Mouse (Mus musculus): Measurements from ENCODE around the gene Trim65. TPM values are rescaled to one million over a fixed set of nuclear protein-coding genes. Genes with fewer than 3 reads are reported as not detected.
"Not testable (repeated sequence)": the region's sequence is repeated elsewhere in the genome, so short reads cannot be mapped to it uniquely, and the experiment has no call there.

Trim65 gene
- total RNA-seq, 2 experiments from 2014 or later, result 4.9 to 5.2 TPM

DNA sequence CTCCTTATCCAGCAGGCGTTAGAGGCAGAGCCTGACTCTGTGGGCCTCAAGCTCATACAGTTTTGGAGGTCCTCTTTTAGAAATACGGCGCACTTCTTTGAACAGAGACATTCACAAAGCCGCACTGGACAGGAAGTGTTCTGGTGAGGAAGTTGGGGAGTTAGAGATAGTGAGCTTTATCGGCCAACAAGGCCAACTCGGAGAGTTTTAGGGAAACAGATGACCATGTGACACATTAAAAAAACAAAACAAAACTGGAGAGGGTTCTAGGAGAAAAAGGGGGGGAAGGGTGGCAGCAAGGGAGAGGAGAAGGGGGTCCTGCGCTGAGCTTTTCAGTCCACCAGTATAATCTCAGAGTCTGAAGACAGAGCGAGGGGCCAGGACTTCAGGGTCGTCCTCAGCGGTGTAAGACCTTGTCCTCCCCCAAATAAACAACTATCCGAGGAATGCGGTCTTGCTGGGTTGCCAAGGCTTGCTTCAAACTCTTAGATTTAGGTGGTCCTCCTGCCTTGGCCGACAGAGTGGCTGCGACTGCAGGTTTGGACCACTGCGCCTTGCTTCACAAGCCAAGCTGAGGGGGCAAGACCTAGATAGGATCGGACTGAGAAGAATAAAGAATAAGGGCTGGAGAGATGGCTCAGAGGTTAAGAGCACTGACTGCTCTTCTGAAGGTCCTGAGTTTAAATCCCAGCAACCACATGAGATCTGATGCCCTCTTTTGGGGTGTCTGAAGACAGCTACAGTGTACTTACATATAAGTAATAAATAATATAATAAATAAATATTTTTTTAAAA, 37.0 kb downstream of the Trim65 start:
- no peak for DNase-seq
- intact Hi-C loops (cut with DNase I), result loop anchor here (2.0 kb wide), 1 partner anchor 31 kb away; no protein-coding TSS in a partner anchor

DNA sequence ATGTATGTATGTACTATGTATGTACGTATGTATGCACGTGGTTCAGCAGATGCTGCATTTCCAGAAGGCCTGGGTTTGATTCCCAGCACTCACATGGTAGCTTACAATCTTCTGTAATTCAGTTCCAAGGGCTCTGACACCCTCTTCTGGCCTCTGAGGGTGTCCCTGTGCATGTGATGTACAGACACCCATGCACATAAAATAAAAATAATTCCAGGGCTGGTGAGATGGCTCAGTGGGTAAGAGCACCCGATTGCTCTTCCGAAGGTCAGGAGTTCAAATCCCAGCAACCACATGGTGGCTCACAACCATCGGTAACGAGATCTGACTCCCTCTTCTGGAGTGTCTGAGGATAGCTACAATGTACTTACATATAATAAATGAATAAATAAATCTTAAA, 38.0 kb downstream of the Trim65 start:
- intact Hi-C loops (cut with DNase I); DNase-seq: not testable (repeated sequence)

DNA sequence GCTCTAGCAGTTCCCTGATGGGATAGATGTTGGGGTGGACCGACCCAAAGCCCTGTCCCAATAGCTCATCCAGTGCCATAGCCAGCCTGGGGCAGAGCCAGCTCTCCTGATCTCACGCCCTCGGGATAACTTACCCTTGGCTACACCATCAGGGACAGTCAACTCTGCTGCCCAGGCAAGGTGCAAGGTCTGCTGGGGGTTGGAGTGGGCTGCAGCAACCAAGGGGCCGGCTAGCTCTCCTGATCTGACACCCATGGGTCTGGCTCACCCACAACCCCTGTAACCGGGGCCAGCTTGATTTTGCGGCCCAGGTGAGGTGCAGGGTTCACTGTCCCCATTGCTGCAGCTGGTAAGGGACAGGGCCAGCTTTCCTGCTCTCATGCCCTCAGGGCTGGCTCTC, 39.3 kb downstream of the Trim65 start:
- no peak for DNase-seq
- intact Hi-C loops (cut with DNase I), result no loop called here

DNA sequence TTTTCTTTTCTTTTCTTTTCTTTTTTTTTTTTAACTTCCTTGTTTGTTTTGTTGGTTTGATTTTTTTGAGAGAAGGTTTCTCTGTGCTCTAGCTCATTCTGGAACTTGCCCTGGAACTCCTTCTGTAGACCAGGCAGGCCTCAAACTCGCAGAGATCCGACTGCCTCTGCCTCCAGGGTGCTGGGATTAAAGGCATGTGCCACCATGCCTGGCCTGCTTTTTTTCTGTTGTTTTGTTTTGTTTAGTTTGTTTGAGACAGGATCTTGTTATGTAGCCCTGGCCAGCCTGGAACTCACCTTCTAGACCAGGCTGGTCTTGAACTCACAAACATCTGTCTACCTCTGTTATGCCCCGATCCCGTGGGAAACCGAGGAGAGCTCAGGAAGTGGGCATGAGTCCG, 41.4 kb downstream of the Trim65 start:
- intact Hi-C loops (cut with DNase I), result loop anchor here (5.0 kb wide), 1 partner anchor 43 kb away; the partner anchor contains the start of gene Trim65
- DNase-seq, result no peak

DNA sequence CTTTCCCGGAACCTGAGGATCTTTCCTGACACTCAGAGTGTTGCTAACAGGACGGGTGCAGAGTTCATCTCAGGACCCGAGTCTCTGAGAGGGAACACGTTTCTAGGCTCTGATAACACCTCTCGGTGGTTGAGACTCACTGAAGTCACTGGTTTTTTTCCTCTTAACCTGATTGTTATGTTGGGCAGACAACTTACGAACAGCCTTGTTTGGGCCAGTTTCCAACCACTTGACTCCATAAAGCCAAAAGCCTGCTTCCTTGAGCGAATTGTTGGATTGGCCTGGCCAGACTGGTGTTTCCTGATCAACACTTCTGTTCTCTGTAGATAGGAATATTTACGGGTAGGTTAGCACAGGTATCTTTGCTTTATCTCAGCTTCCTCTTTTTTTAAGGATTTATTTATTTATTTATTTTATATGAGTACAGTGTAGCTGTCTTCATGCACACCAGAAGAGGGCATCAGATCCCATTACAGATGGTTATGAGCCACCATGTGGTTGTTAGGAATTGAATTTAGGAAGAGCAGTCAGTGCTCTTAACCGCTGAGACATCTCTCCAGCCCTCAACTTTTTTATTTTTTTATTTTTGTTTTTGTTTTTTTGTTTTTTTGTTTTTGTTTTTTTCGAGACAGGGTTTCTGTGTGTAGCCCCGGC, 42.1 kb downstream of the Trim65 start:
- intact Hi-C loops (cut with DNase I), result loop anchor here (5.0 kb wide), 1 partner anchor 43 kb away; the partner anchor contains the start of gene Trim65
- DNase-seq, result no peak

DNA sequence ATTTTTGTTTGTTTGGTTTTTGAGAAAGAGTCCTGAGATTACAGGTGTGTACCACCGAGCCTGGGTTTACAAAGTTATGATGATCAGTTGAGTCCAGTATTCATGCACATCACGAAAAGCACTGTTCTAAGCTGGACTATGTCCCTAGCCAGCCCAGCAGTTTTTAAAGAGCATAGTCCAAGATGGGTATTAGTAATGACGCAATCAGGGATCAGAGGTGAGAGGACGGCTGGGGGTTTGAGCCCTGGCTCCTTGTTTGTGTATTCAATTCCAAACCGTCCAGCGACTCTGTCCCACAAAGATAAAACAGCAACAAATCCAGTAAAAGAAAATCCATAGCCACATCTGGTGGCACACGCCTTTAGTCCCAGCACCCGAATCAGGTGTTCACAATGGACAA, 42.7 kb downstream of the Trim65 start:
- intact Hi-C loops (cut with DNase I), result loop anchor here (5.0 kb wide), 1 partner anchor 44 kb away; the partner anchor contains the start of gene Trim65
- no peak for DNase-seq

DNA sequence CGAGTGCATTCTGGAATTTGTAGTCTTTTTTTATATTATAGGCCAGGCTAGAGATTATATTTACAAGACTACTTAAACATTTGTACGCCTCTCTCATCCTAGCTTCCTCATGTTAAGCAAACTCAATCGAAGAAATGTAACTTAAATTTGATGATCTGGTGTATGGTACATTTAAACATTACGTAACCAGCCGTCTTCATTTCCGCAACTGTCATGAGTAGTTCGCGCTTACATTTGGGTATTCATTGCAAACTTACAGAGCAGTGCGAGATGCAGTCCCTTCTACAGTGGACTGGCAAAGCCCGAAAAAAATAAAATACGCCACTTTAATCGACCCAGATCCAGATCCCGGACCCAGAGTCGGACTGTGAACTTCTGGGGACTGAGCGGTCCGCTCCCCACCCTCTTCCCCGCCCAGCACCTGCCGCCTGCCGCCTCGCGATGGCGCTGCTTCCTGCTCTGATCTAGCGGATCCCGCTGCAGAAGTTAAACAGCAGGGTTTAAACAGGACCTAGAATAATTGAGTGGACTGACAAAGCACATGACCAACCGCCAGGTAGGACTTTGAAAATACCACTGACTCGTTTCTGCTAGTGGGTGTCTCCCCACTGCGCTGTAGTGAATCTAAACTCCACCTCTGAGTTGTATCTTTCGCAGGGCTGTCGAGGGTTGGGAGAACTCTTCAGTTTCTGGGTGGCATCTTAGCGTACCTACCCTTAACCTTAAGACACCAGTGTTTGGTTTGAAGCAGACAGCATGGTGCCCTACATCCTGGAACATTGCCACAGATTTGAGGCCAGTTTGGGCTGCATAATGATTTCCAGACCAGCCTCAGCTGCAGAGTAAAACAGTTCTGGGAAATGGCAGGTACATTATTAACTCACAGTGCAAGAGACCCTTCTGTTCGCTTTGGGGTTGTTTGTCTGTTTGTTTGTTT, 43.5 kb downstream of the Trim65 start:
- DNase-seq, result peak; percentile 89
- intact Hi-C loops (cut with DNase I), result loop anchor here (5.0 kb wide), 1 partner anchor 45 kb away; the partner anchor contains the start of gene Trim65

DNA sequence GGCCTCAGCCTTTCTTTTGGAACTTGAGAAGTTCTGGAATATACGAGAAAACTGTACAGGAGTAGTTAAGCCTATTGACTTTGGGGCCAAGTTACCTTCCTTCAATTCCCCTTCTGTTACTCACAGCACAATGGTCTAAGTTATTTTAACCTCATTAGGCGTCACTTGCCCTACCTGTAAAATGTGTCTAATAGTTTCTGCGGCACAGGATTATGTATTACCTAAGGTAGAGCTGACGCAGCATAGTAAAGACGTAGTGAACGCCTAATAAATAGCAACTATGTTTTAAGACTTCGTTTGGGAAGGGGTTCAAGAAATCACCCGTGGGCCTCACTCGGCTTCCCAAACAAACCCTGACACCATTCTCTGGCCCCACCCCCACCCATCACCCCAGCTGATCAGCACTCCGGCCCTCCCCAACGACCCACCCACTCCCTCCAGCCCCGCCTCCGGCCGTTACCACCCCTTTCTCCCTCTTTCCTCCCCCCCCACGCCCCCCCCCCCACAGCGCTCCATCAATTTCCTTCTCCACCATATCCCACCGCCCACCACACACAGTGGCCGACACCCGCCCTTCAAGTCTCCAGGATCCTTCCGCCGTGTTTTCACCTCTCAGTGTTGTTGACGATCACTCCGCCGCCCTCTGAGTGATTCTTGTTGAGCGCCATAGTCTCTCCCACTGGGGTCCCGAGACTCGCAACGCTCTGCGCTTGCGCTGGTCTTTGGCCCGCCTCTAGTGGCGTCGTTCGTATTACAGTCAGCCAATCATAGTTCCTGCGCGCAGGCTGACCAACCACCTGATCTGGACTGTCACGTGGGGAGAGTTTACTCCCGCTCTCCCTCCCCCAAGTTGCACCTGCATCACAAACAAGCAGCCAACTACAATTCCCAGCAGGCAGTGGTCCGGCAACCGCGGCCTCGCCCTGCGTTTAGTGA, 44.4 kb downstream of the Trim65 start, which contains the start of gene Wbp2:
Gene Wbp2, minus strand, starts transcription at position 738 of the 936 bp plus-strand sequence.
- peak; percentile 98 for DNase-seq
- intact Hi-C loops (cut with DNase I), result loop anchor here (5.0 kb wide), 1 partner anchor 46 kb away; the partner anchor contains the start of gene Trim65

DNA sequence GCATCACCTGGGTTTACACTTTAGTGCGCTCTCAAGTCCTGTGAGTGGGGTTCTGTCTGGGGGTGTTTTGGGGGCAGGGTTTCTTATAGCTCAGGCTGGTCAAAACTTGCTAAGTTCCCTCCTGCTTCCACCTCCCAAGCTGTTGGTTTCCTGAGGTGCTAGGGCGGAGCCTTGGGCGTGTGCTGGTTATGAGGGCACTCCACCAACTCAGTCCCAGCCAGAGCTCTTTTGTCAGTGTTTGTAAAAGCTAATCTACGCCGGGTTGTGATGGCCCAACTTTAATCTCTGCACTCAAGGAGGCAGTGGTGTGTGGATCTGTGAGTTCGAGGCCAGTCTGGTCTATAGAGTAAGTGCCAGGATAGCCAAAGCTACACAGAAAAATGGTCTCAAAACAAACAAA, 46.8 kb downstream of the Trim65 start:
- DNase-seq, result no peak
- intact Hi-C loops (cut with DNase I), result no loop called here

DNA sequence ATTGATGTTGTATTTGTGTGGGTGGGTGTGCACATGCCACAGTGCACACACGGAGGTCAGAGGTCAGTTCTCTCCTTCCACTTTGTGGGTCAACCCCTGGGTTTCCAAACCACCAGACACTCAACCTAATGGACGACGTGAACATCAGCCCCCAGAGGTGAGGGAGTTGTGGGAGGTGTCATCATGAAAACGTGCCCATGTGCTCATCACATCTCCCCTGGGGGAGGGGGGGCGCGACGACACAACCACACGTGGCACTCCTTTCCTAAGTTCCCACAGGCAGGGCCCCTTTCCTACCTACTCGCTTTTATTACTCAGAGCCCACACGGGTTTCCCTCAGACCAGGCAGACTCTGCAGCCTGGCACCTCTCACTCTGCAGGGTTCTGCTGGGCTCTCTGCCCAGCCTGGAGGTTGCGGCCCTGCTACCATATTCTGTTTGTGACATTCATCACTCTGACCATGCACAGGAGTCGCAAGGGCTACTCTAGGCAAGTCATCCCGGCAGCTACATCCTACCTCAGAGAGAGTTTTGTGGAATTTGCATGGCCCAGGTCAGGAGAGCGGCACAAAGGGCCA, 47.7 kb downstream of the Trim65 start:
- DNase-seq, result no peak
- intact Hi-C loops (cut with DNase I), result no loop called here

DNA sequence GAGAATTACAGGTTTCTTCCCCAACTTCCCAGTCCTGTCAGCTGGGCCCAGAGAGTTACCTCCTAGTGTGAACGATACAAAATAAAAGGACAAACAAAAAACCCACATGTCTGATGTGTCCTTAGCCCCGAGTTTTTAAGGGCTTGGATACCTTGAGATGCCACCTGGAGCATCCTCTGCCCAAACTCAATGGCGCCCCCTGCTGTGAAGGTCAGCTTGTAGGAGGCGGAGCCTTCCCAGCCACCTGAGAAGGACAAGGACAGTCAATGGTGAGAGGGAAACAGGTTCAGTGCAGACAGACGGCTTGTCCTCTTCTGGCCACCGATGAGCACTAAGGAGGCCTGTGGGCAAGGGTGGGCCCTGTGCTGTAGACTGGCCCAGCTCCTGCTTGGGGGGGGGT, 49.8 kb downstream of the Trim65 start:
- DNase-seq, result no peak
- intact Hi-C loops (cut with DNase I), result no loop called here

DNA sequence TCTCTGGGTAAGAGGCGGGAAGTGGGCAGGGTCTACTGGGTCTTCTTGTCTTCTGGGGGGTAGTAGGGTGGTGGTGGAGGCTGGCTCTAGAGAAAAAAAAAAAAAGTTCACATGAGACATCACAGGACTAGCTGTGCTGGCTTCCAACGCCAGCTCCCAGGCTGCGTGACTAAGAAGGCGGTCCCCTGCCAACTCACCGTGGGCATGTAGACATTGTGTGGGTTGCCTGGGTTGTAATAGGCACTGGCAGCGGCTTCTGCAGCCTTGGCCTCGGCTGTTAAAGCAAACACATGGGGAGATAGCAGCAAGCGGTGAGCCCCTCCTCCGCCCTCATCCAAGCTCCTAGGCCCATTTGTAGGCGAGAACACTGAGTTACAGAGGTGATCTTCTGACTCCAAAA, 51.4 kb downstream of the Trim65 start:
- intact Hi-C loops (cut with DNase I), result no loop called here
- DNase-seq, result no peak

DNA sequence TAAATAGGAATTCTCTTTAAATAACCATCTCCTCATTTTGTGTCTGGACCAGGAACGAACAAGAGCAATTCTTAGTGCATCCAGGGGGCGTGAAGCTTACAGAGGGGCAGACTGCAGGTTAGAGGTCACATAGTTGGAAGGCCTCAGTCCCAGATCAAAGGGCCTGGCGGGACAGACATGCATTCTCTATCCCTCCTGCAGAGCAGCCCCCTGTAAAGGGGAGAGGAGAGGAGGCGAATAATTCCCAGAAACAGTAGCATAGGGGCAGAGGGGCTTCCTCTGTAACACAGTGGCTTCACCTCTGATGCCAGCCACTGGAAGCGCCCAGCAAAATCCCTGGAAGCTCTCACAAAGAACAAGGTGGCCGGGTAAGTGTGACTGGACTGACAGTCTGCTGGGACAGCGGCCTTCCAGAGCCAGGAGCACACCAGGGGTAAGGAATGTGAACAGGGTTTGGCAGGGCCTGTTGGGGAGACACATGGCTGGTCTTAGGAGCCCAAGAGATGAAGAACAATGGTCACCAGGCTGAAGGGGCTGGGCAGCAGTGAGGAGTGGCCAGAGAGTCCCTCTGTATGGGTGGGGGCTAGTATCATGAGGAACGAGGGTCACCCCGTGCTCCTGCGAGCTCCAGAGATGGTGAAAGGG, 52.1 kb downstream of the Trim65 start:
- intact Hi-C loops (cut with DNase I), result no loop called here
- no peak for DNase-seq

DNA sequence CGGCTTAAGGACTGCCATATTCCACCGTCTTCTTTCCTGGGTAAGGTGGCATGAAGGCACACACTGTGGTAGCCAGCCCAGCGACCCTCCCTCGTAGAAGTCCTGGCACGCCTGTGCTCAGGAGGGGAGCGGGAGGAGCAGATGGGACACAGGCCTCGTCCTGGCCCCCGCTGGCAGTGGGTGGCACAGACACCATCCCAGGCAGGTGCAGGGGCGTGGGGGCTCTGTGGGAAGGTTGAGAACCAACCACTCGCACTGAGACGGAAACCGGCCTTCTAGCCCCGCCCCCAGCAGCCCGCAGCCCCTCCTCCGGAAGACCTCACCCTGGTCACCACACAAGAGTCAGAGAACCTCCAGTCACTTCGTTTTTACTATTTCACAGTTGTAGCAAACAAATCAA, 52.7 kb downstream of the Trim65 start:
- DNase-seq, result peak; percentile 61

DNA sequence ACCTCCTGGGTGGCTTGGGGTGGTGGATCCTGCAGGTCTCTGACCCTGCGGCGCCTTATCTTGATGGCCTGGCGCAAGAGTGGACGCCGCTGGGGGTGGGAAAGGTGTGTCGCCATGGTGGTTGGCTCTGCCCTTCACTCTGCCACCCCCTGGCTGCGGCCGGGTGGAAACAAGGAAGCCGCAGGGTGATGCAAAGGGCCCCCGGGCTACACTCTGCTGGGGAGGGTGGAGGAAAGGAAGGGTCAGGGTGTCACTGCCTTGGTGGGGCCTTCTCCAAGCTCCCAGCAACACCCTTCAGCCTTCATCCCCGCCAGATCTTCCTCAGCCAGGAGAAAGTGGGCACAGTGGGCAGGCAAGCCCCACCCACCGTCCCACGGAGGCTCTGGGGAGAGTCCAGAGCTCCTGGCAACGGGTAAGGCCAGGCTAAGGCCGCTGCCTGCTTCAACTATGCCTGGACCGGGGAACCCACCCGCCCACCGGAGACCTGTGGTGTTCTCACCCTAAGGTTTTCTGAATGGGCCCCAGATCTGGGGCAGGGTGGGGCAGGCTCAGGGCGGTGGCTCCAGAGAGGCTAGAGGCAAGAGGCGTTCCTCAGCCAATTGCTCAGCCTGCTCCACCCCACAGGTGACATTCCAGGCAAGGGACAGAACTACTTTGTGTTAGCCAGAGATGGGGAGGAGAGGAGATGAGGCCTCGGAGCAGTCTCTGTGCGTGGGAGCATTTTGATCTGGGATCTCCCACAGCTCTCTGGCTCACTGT, 53.3 kb downstream of the Trim65 start, which contains the start of gene Unc13d:
Gene Unc13d, minus strand, starts transcription at position 516 of the 759 bp plus-strand sequence.
- intact Hi-C loops (cut with DNase I), result no loop called here
- DNase-seq, result no peak

More for the DNA sequence above, 52.7 kb downstream of the Trim65 start:
- intact Hi-C loops (cut with DNase I), result no loop called here

DNA sequence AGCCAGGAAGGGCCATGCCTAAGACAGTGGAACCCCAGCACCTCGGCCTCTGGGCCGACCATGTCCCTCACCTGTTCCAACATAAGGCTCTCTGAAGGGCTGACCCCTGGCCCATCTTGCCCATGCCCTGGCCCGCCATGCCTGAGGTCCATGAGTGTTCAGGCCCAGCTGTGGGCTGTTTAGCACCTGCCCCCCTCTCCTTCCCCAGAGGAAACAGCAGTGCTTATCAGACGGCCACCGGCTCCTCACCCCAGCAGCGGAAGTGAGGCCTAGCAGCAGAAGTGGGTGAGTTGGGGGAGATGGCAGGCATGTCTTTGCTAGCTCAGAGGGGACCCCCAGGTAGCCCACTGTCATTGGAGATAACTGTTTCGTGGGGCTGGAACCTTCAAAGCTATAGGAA, 54.1 kb downstream of the Trim65 start:
- DNase-seq, result no peak
- intact Hi-C loops (cut with DNase I), result no loop called here

DNA sequence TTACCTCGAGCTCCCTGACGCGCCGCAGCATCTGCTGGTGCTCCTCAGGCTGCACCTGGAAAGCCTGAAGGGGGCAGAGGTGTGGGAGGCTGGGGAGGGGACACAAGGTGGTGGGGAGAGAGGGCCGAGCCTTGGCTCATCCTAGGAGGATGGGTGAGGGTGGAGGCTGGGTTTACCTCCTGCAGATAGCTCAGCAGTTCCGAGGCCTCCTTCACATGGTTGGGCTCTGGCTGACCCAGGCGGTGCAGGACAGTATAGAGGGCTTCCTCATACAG, 54.7 kb downstream of the Trim65 start:
- DNase-seq, result no peak
- intact Hi-C loops (cut with DNase I), result no loop called here

Measured in left cerebral cortex, postnatal 4 days (tissue).